ENCODE assay signal across 21 mouse cellular contexts in genomic region chr1:88429413-88429812, GRCm38 (mm10). TPM values are rescaled to one million over a fixed set of nuclear protein-coding genes. Genes with fewer than 3 reads are reported as not detected.
DNase-seq lines count a peak whose midpoint lies in the region; ATAC-seq and TF ChIP-seq lines count a peak whose summit lies in the region.
"Had no signal": no experiment of that assay in that cellular context is flagged by ENCODE, and none has a peak within 500 bp of the region (broad histone marks: within the 10 kb centered on the region; RNA-seq: fewer than 3 reads in every experiment).

No protein-coding gene starts in this region.

- H3K4me1 ChIP-seq in kidney, adult 2 months (ENCODE audit: control insufficient read depth, insufficient read depth, low read length): no peaks in the 10 kb centered on the region
- H3K4me1 ChIP-seq in kidney, embryonic 15.5 days: 0 out of 2 replicates have a peak, but pooled peaks cover 5% of the 10 kb centered on the region
- H3K4me1 ChIP-seq in embryonic facial prominence, embryonic 10.5 days: peaks cover 24% of the 10 kb centered on the region
- peaks cover 27% of the 10 kb centered on the region for H3K4me1 ChIP-seq in midbrain, embryonic 10.5 days
- peaks cover 7% of the 10 kb centered on the region; the same call in 1 of the 2 replicates for H3K4me1 ChIP-seq in midbrain, postnatal 0 days (ENCODE audit: insufficient read depth, low read length)
- H3K4me1 ChIP-seq: embryonic facial prominence, embryonic 15.5 days; liver, embryonic 15.5 days had no signal

- no peak overlapping the region for H3K9ac ChIP-seq in kidney, embryonic 15.5 days
- H3K9ac ChIP-seq in midbrain, postnatal 0 days (replicated peaks; ENCODE audit: low read length, poor library complexity, severe bottlenecking): no peak overlapping the region
- H3K9ac ChIP-seq: embryonic facial prominence, embryonic 15.5 days; heart, embryonic 12.5 days; limb, embryonic 15.5 days; liver, embryonic 15.5 days had no signal

- no peak overlapping the region for H3K4me2 ChIP-seq in kidney, embryonic 15.5 days
- no peak overlapping the region for H3K4me2 ChIP-seq in midbrain, postnatal 0 days (ENCODE audit: low read depth, low read length, poor library complexity, severe bottlenecking)
- H3K4me2 ChIP-seq: embryonic facial prominence, embryonic 15.5 days; heart, embryonic 12.5 days; limb, embryonic 15.5 days; liver, embryonic 15.5 days had no signal

- H3K36me3 ChIP-seq in kidney, adult 2 months (ENCODE audit: control insufficient read depth, insufficient read depth, low read length): no peaks in the 10 kb centered on the region
- H3K36me3 ChIP-seq in kidney, embryonic 15.5 days: no peaks in the 10 kb centered on the region
- H3K36me3 ChIP-seq in embryonic facial prominence, embryonic 10.5 days (replicated peaks): no peaks in the 10 kb centered on the region
- H3K36me3 ChIP-seq in midbrain, embryonic 10.5 days: no peaks in the 10 kb centered on the region
- H3K36me3 ChIP-seq in midbrain, postnatal 0 days (ENCODE audit: insufficient read depth, low read length): no peaks in the 10 kb centered on the region
- H3K36me3 ChIP-seq: embryonic facial prominence, embryonic 15.5 days; heart, embryonic 12.5 days; limb, embryonic 15.5 days; liver, embryonic 15.5 days had no signal

- no peaks in the 10 kb centered on the region for H3K27me3 ChIP-seq in kidney, adult 2 months (replicated peaks; ENCODE audit: control insufficient read depth, insufficient read depth, low read length)
- H3K27me3 ChIP-seq in kidney, embryonic 15.5 days: no peaks in the 10 kb centered on the region
- H3K27me3 ChIP-seq in embryonic facial prominence, embryonic 10.5 days (replicated peaks; ENCODE audit: low read depth, poor library complexity, severe bottlenecking): no peaks in the 10 kb centered on the region
- H3K27me3 ChIP-seq in midbrain, embryonic 10.5 days (ENCODE audit: low read depth, poor library complexity, severe bottlenecking): no peaks in the 10 kb centered on the region
- H3K27me3 ChIP-seq in midbrain, postnatal 0 days (ENCODE audit: insufficient read depth, low read length): no peaks in the 10 kb centered on the region
- H3K27me3 ChIP-seq: embryonic facial prominence, embryonic 15.5 days; liver, embryonic 15.5 days had no signal

- ATAC-seq in kidney, embryonic 15.5 days (replicated peaks; ENCODE audit: low FRiP score): no peak
- peak; percentile 68; the same call in 1 of the 2 replicates for ATAC-seq in midbrain, postnatal 0 days (ENCODE audit: low FRiP score)

- no peak overlapping the region for H3K4me3 ChIP-seq in kidney, adult 2 months (ENCODE audit: insufficient read depth, low read depth, low read length)
- no peak overlapping the region for H3K4me3 ChIP-seq in kidney, embryonic 15.5 days (replicated peaks)
- H3K4me3 ChIP-seq in embryonic facial prominence, embryonic 10.5 days: no peak overlapping the region
- no peak overlapping the region for H3K4me3 ChIP-seq in midbrain, embryonic 10.5 days
- no peak overlapping the region for H3K4me3 ChIP-seq in midbrain, postnatal 0 days (ENCODE audit: low read depth, low read length)
- H3K4me3 ChIP-seq: embryonic facial prominence, embryonic 15.5 days; heart, embryonic 12.5 days; limb, embryonic 15.5 days; liver, embryonic 15.5 days had no signal

- H3K9me3 ChIP-seq in kidney, embryonic 15.5 days (replicated peaks): no peaks in the 10 kb centered on the region
- H3K9me3 ChIP-seq in embryonic facial prominence, embryonic 10.5 days: no peaks in the 10 kb centered on the region
- no peaks in the 10 kb centered on the region for H3K9me3 ChIP-seq in midbrain, embryonic 10.5 days (replicated peaks)
- H3K9me3 ChIP-seq in midbrain, postnatal 0 days (ENCODE audit: low read length): no peaks in the 10 kb centered on the region
- H3K9me3 ChIP-seq: embryonic facial prominence, embryonic 15.5 days; heart, embryonic 12.5 days; limb, embryonic 15.5 days; liver, embryonic 15.5 days had no signal

- TF ChIP-seq CTCF in kidney, adult 2 months (conservative IDR thresholded peaks at IDR 0.05; ENCODE audit: insufficient read depth, insufficient read length, low read depth, low read length): no peak
- no peak for TF ChIP-seq CTCF in midbrain, postnatal 0 days (IDR thresholded peaks at IDR 0.05)

- no peak for TF ChIP-seq POLR2A in kidney, adult 2 months (IDR thresholded peaks at IDR 0.05; ENCODE audit: low read depth, low read length)

- WGBS in kidney, adult 2 months: 29% methylated on average over 1 of the region's 1 CpGs
- 22% methylated on average over 1 of the region's 1 CpGs for WGBS in kidney, embryonic 15.5 days
- WGBS in embryonic facial prominence, embryonic 10.5 days: 63% methylated on average over 1 of the region's 1 CpGs
- WGBS in midbrain, embryonic 10.5 days: 57% methylated on average over 1 of the region's 1 CpGs
- WGBS in midbrain, postnatal 0 days: 40% methylated on average over 1 of the region's 1 CpGs

- DNase-seq in kidney, adult 2 months: peak; percentile 19
- peak; percentile 14 for DNase-seq in embryonic facial prominence, embryonic 10.5 days (ENCODE audit: low spot score)
- no peak for DNase-seq in midbrain, embryonic 10.5 days (ENCODE audit: low spot score)
- peak; percentile 43 for DNase-seq in midbrain, postnatal 0 days (ENCODE audit: low spot score)
- no peak for DNase-seq in yolk sac, embryonic 10.5 days (ENCODE audit: low spot score)
- DNase-seq in testis, postnatal 14 days (ENCODE audit: low spot score): no peak
- DNase-seq: adrenal gland, adult 2 months; cerebellum, adult 9-10 months; kidney, adult 18-20 months; right cerebral cortex, adult 18-20 months; thymus, postnatal 14 days had no signal

- H3K27ac ChIP-seq in kidney, adult 2 months (ENCODE audit: insufficient read depth, low read depth, low read length): no peak overlapping the region
- no peak overlapping the region for H3K27ac ChIP-seq in kidney, embryonic 15.5 days
- no peak overlapping the region for H3K27ac ChIP-seq in embryonic facial prominence, embryonic 10.5 days (replicated peaks)
- H3K27ac ChIP-seq in midbrain, embryonic 10.5 days (replicated peaks): peak overlapping the region; percentile 9
- peak overlapping the region; percentile 51; the same call in 1 of the 2 replicates for H3K27ac ChIP-seq in midbrain, postnatal 0 days (ENCODE audit: low read depth, low read length)
- H3K27ac ChIP-seq: embryonic facial prominence, embryonic 15.5 days; limb, embryonic 15.5 days; liver, embryonic 15.5 days had no signal

RNA-seq across cellular contexts. Expression of gene Spp2, which starts 22.7 kb away (rescaled TPM):
- polyA plus RNA-seq in kidney, adult 2 months (2012; rRNA removed): 1,106 and 1,181 TPM in 2 replicates
- polyA plus RNA-seq in kidney, embryonic 15.5 days (2015; fragmentation: Nextera tagmentation; extraction: Ambion mirVana): 56.5 and 62.0 TPM in 2 replicates
- 0.30 and 0.37 TPM in 2 replicates for polyA plus RNA-seq in embryonic facial prominence, embryonic 10.5 days (2016; fragmentation: Nextera tagmentation; extraction: Ambion mirVana)
- not detected in 2 replicates for polyA plus RNA-seq in midbrain, embryonic 10.5 days (2016; fragmentation: Nextera tagmentation; extraction: Ambion mirVana)
- 2.8 TPM in 1 of 2 replicates, not detected in the other for total RNA-seq in midbrain, postnatal 0 days (2014; rRNA removed)
- polyA plus RNA-seq in midbrain, postnatal 0 days (2015; fragmentation: Nextera tagmentation; extraction: Ambion mirVana): 1.3 and 2.4 TPM in 2 replicates
- total RNA-seq: common myeloid progenitor, adult 5-6 weeks; gastrocnemius, adult 8-10 months; granulocyte monocyte progenitor cell, adult 5-6 weeks; heart, postnatal 25 days; megakaryocyte-erythroid progenitor cell, adult 5-6 weeks had no signal
- polyA plus RNA-seq: embryonic facial prominence, embryonic 15.5 days had no signal

Comparison
In these comparisons a context has a peak if more than half of its experiments do, and no peak if none do; other contexts are left out.
1. DNase-seq: peak in kidney, adult 2 months (single experiment), embryonic facial prominence, embryonic 10.5 days (single experiment) and midbrain, postnatal 0 days (single experiment); none in midbrain, embryonic 10.5 days (single experiment), yolk sac, embryonic 10.5 days (single experiment) and testis, postnatal 14 days (single experiment).
2. RNA of gene Spp2, which starts 22.7 kb away (polyA plus RNA-seq): 1,106 to 1,181 TPM in kidney, adult 2 months; 56.5 to 62.0 TPM in kidney, embryonic 15.5 days, 1.3 to 2.4 TPM in midbrain, postnatal 0 days, 0.30 to 0.37 TPM in embryonic facial prominence, embryonic 10.5 days and not detected in midbrain, embryonic 10.5 days; every median in the first group is over 10 times any median in the second.
3. H3K27ac ChIP-seq: peak in midbrain, embryonic 10.5 days (single experiment) and midbrain, postnatal 0 days (single experiment); none in kidney, adult 2 months (single experiment), kidney, embryonic 15.5 days (single experiment) and embryonic facial prominence, embryonic 10.5 days (single experiment).